Mouse (Mus musculus) induced T-regulatory cell, adult 2 months (primary cell): ENCODE measurements around the gene Gna12.

ENCODE experiments used
- DNase-seq: peaks from one replicate; pipeline ENCODE4 v3.0.0-alpha.2; 2012; ENCODE audit warnings: low read depth

The Gna12 gene

GRCm38 (mm10) chr5:140796051-140796450 lies 34.2 kb downstream of the Gna12 start:
- no peak for DNase-seq

- no peak for DNase-seq
Measured at GRCm38 (mm10) chr5:140795176-140795575, 35.1 kb downstream of the Gna12 start.

- DNase-seq, result no peak
Measured at GRCm38 (mm10) chr5:140794753-140795152, 35.5 kb downstream of the Gna12 start.

- no peak for DNase-seq
Measured at GRCm38 (mm10) chr5:140792233-140792632, 38.0 kb downstream of the Gna12 start.

GRCm38 (mm10) chr5:140790937-140791877 lies 39.0 kb downstream of the Gna12 start:
- peak; percentile 9 for DNase-seq

- DNase-seq, result peak; percentile 18
Measured at GRCm38 (mm10) chr5:140790392-140790791, 39.8 kb downstream of the Gna12 start.

- no peak for DNase-seq
Measured at GRCm38 (mm10) chr5:140789561-140789960, 40.7 kb downstream of the Gna12 start.

GRCm38 (mm10) chr5:140785240-140785872 lies 44.9 kb downstream of the Gna12 start:
- no peak for DNase-seq

- DNase-seq, result no peak
Measured at GRCm38 (mm10) chr5:140784288-140784687, 45.9 kb downstream of the Gna12 start.

GRCm38 (mm10) chr5:140783577-140783976 lies 46.7 kb downstream of the Gna12 start:
- no peak for DNase-seq

- no peak for DNase-seq
Measured at GRCm38 (mm10) chr5:140781886-140782572, 48.2 kb downstream of the Gna12 start.

GRCm38 (mm10) chr5:140781122-140781521 lies 49.1 kb downstream of the Gna12 start:
- no peak for DNase-seq

- no peak for DNase-seq
Measured at GRCm38 (mm10) chr5:140776968-140777367, 53.3 kb downstream of the Gna12 start.

GRCm38 (mm10) chr5:140775111-140775510 lies 55.1 kb downstream of the Gna12 start:
- no peak for DNase-seq

- DNase-seq, result peak; percentile 18
Measured at GRCm38 (mm10) chr5:140772158-140772557, 58.1 kb downstream of the Gna12 start.

GRCm38 (mm10) chr5:140771612-140772011 lies 58.6 kb downstream of the Gna12 start:
- peak; percentile 35 for DNase-seq

GRCm38 (mm10) chr5:140768333-140768732 lies 61.9 kb downstream of the Gna12 start:
- no peak for DNase-seq

- no peak for DNase-seq
Measured at GRCm38 (mm10) chr5:140767704-140768141, 62.5 kb downstream of the Gna12 start.

GRCm38 (mm10) chr5:140766566-140766965 lies 63.7 kb downstream of the Gna12 start:
- no peak for DNase-seq

GRCm38 (mm10) chr5:140764921-140765613 lies 65.2 kb downstream of the Gna12 start:
- DNase-seq, result no peak

GRCm38 (mm10) chr5:140762540-140762939 lies 67.7 kb downstream of the Gna12 start:
- DNase-seq, result no peak

GRCm38 (mm10) chr5:140758864-140759263 lies 71.4 kb downstream of the Gna12 start:
- no peak for DNase-seq
